Mouse (Mus musculus) adrenal gland, adult 18-20 months (tissue): ENCODE measurements around the gene Ankrd61. TPM values are rescaled to one million over a fixed set of nuclear protein-coding genes. Genes with fewer than 3 reads are reported as not detected.
A peak's percentile ranks its signal among the peaks of the same experiment; 100 is the strongest.

Experiments used
- DNase-seq, 2 experiments: peaks; one replicate each; pipeline ENCODE4 v3.0.0; 2021 to 2022; ENCODE audit warnings: low spot score in 2 of 2
- long read RNA-seq, 2 experiments: library from polyadenylated mRNA; stranded (forward); transcript quantifications; one replicate each; pipeline ENCODE4 v2.0.0; 2021
- total RNA-seq, 2 experiments: library from RNA; stranded (reverse); gene quantifications; 1 replicate in 1 of 2; 2 replicates in 1 of 2; pipeline ENCODE4 v1.2.3; 2021

Gene Ankrd61
- not detected for total RNA-seq
- long read RNA-seq, experiment 1 = 0 reads
- long read RNA-seq, experiment 2 = 0 reads

GRCm38 (mm10) chr5:143897635-143898330 lies at the start of gene Ankrd61:
TSS of gene Ankrd61 (minus strand) at chr5:143897685.
- DNase-seq = no peak

- DNase-seq = no peak
Measured at GRCm38 (mm10) chr5:143943231-143944125, 46.0 kb upstream of the Ankrd61 start.

GRCm38 (mm10) chr5:143941588-143941987 lies 44.1 kb upstream of the Ankrd61 start:
- DNase-seq = no peak

- no peak for DNase-seq
Measured at GRCm38 (mm10) chr5:143936156-143936555, 38.7 kb upstream of the Ankrd61 start.

GRCm38 (mm10) chr5:143933875-143934274 lies 36.4 kb upstream of the Ankrd61 start:
- no peak for DNase-seq

- no peak for DNase-seq
Measured at GRCm38 (mm10) chr5:143933414-143933813, 35.9 kb upstream of the Ankrd61 start.

- peak in 1 of 2 experiments; percentile 9 for DNase-seq
Measured at GRCm38 (mm10) chr5:143932831-143933230, 35.3 kb upstream of the Ankrd61 start, which contains the start of gene Rsph10b. TSS of gene Rsph10b (plus strand) at chr5:143933035.

- no peak for DNase-seq
Measured at GRCm38 (mm10) chr5:143931863-143932580, 34.5 kb upstream of the Ankrd61 start.

- no peak for DNase-seq
Measured at GRCm38 (mm10) chr5:143930656-143931055, 33.2 kb upstream of the Ankrd61 start.

GRCm38 (mm10) chr5:143929291-143929690 lies 31.8 kb upstream of the Ankrd61 start:
- no peak for DNase-seq

- DNase-seq = no peak
Measured at GRCm38 (mm10) chr5:143927875-143928274, 30.4 kb upstream of the Ankrd61 start, which contains the start of gene Gm42421. TSS of gene Gm42421 (plus strand) at chr5:143928175.

- no peak for DNase-seq
Measured at GRCm38 (mm10) chr5:143924781-143925452, 27.4 kb upstream of the Ankrd61 start.

GRCm38 (mm10) chr5:143918120-143918519 lies 20.6 kb upstream of the Ankrd61 start:
- no peak for DNase-seq

GRCm38 (mm10) chr5:143917418-143917817 lies 19.9 kb upstream of the Ankrd61 start:
- DNase-seq = peak; percentile 29 to 43

GRCm38 (mm10) chr5:143916221-143916620 lies 18.7 kb upstream of the Ankrd61 start:
- no peak for DNase-seq

- DNase-seq = peak; percentile 87 to 88
Measured at GRCm38 (mm10) chr5:143909417-143910400, 12.2 kb upstream of the Ankrd61 start, which contains the start of the genes Aimp2 and Pms2. TSS of gene Aimp2 (minus strand) at chr5:143909847. TSS of gene Pms2 (plus strand) at chr5:143909964.

- no peak for DNase-seq
Measured at GRCm38 (mm10) chr5:143908926-143909325, 11.4 kb upstream of the Ankrd61 start.

GRCm38 (mm10) chr5:143906429-143906828 lies 8.9 kb upstream of the Ankrd61 start:
- no peak for DNase-seq

GRCm38 (mm10) chr5:143903813-143904212 lies 6.3 kb upstream of the Ankrd61 start:
- DNase-seq = no peak
